Mouse (Mus musculus): ENCODE measurements at regions not wholly inside any gene's neighbourhood (a gene's known extent, or its start where the extent isn't known, plus 50 kb on each side); places are given as distances from the start of the nearest gene placed in this dataset.
"Not testable (repeated sequence)": the region's sequence is repeated elsewhere in the genome, so short reads cannot be mapped to it uniquely, and the experiment has no call there.

GRCm38 (mm10) chrX:105655591-105655990 lies 108.5 kb upstream of the Fgf16 start:
- not testable (repeated sequence) for H3K36me3 ChIP-seq; H3K9me3 ChIP-seq (replicated peaks); H3K4me2 ChIP-seq; H3K4me3 ChIP-seq; H3K27me3 ChIP-seq (replicated peaks); H3K27ac ChIP-seq (ENCODE audit: poor library complexity, severe bottlenecking); ATAC-seq (ENCODE audit: insufficient number of reproducible peaks, low FRiP score); H3K4me1 ChIP-seq (replicated peaks); H3K9ac ChIP-seq
- WGBS, result 80% methylated on average over 2 of the region's 2 CpGs

- ATAC-seq (ENCODE audit: insufficient number of reproducible peaks, low FRiP score), result no peak
- no peak overlapping the region for H3K9ac ChIP-seq
- H3K27me3 ChIP-seq (replicated peaks), result no peaks in the 10 kb centered on the region
- no peaks in the 10 kb centered on the region for H3K4me1 ChIP-seq (replicated peaks)
- H3K36me3 ChIP-seq, result no peaks in the 10 kb centered on the region
- H3K9me3 ChIP-seq (replicated peaks), result no peaks in the 10 kb centered on the region
- H3K4me2 ChIP-seq, result no peak overlapping the region
- H3K4me3 ChIP-seq, result no peak overlapping the region
- no peak overlapping the region for H3K27ac ChIP-seq (ENCODE audit: poor library complexity, severe bottlenecking)
- 61% methylated on average over 2 of the region's 2 CpGs for WGBS
Measured at GRCm38 (mm10) chrX:105670531-105670930, 93.5 kb upstream of the Fgf16 start.

- Histone ChIP-seq H3K4me3 (no peak overlapping the region), H3K27me3 (replicated peaks) (no peaks in the 10 kb centered on the region), H3K4me2 (no peak overlapping the region), H3K36me3 (no peaks in the 10 kb centered on the region), H3K4me1 (replicated peaks) (no peaks in the 10 kb centered on the region), H3K9ac (no peak overlapping the region), H3K27ac (ENCODE audit: poor library complexity, severe bottlenecking) (no peak overlapping the region), H3K9me3 (replicated peaks) (no peaks in the 10 kb centered on the region)
- no peak for ATAC-seq (ENCODE audit: insufficient number of reproducible peaks, low FRiP score)
- WGBS, result 45% methylated on average over 4 of the region's 4 CpGs
Measured at GRCm38 (mm10) chrX:105671247-105671646, 92.8 kb upstream of the Fgf16 start.

- 60% methylated on average over 3 of the region's 3 CpGs for WGBS
- H3K9ac ChIP-seq, result no peak overlapping the region
- H3K4me3 ChIP-seq, result no peak overlapping the region
- no peaks in the 10 kb centered on the region for H3K4me1 ChIP-seq (replicated peaks)
- H3K36me3 ChIP-seq, result no peaks in the 10 kb centered on the region
- H3K9me3 ChIP-seq (replicated peaks), result no peaks in the 10 kb centered on the region
- no peaks in the 10 kb centered on the region for H3K27me3 ChIP-seq (replicated peaks)
- no peak for ATAC-seq (ENCODE audit: insufficient number of reproducible peaks, low FRiP score)
- no peak overlapping the region for H3K4me2 ChIP-seq
- H3K27ac ChIP-seq (ENCODE audit: poor library complexity, severe bottlenecking), result no peak overlapping the region
Measured at GRCm38 (mm10) chrX:105674860-105675259, 89.2 kb upstream of the Fgf16 start.

GRCm38 (mm10) chrX:105683678-105684077 lies 80.4 kb upstream of the Fgf16 start:
- Histone ChIP-seq H3K9ac (no peak overlapping the region), H3K4me3 (no peak overlapping the region), H3K27me3 (replicated peaks) (no peaks in the 10 kb centered on the region), H3K9me3 (replicated peaks) (no peaks in the 10 kb centered on the region), H3K36me3 (no peaks in the 10 kb centered on the region), H3K27ac (ENCODE audit: poor library complexity, severe bottlenecking) (no peak overlapping the region), H3K4me2 (no peak overlapping the region), H3K4me1 (replicated peaks) (no peaks in the 10 kb centered on the region)
- no peak for ATAC-seq (ENCODE audit: insufficient number of reproducible peaks, low FRiP score)
- WGBS, result 57% methylated on average over 8 of the region's 8 CpGs

GRCm38 (mm10) chrX:105684433-105684832 lies 79.6 kb upstream of the Fgf16 start:
- Histone ChIP-seq H3K9me3 (replicated peaks) (no peaks in the 10 kb centered on the region), H3K4me1 (replicated peaks) (no peaks in the 10 kb centered on the region), H3K27me3 (replicated peaks) (no peaks in the 10 kb centered on the region), H3K36me3 (no peaks in the 10 kb centered on the region), H3K9ac (no peak overlapping the region), H3K4me3 (no peak overlapping the region), H3K4me2 (no peak overlapping the region), H3K27ac (ENCODE audit: poor library complexity, severe bottlenecking) (no peak overlapping the region)
- WGBS, result 28% methylated on average over 4 of the region's 4 CpGs
- ATAC-seq (ENCODE audit: insufficient number of reproducible peaks, low FRiP score), result peak; percentile 53; the same call in 1 of the 2 replicates

GRCm38 (mm10) chrX:105710676-105711241 lies 53.3 kb upstream of the Fgf16 start:
- no peaks in the 10 kb centered on the region for H3K4me1 ChIP-seq (replicated peaks)
- no peak overlapping the region for H3K4me2 ChIP-seq
- ATAC-seq (ENCODE audit: insufficient number of reproducible peaks, low FRiP score), result no peak
- no peak overlapping the region for H3K9ac ChIP-seq
- no peaks in the 10 kb centered on the region for H3K9me3 ChIP-seq (replicated peaks)
- 65% methylated on average over 5 of the region's 5 CpGs for WGBS
- no peak overlapping the region for H3K27ac ChIP-seq (ENCODE audit: poor library complexity, severe bottlenecking)
- H3K36me3 ChIP-seq, result no peaks in the 10 kb centered on the region
- no peak overlapping the region for H3K4me3 ChIP-seq
- no peaks in the 10 kb centered on the region for H3K27me3 ChIP-seq (replicated peaks)
